Mouse (Mus musculus) cerebellum, adult 2 months (tissue): ENCODE data around the gene Elp5.

Source experiments
- CTCF ChIP-seq: fragments of 200-500 bp; IDR thresholded peaks from 2 replicates; pipeline ENCODE4 v1.5.1; 2011; ENCODE audit warnings: low read depth, mild to moderate bottlenecking, control low read depth, low read length, moderate library complexity, borderline replicate concordance; ENCODE audit not compliant: insufficient read depth
- POLR2A ChIP-seq: fragments of 200-500 bp; IDR thresholded peaks from 2 replicates; pipeline ENCODE4 v1.6.1; 2011; ENCODE audit warnings: low read length, control low read depth, borderline replicate concordance; ENCODE audit not compliant: insufficient read depth

- TF ChIP-seq POLR2A (no peak), CTCF (peak; percentile 20)
These were observed 23.2 kb upstream of the Elp5 start for GRCm38 (mm10) chr11:70005521-70005920.
